In the genomic region with DNA sequence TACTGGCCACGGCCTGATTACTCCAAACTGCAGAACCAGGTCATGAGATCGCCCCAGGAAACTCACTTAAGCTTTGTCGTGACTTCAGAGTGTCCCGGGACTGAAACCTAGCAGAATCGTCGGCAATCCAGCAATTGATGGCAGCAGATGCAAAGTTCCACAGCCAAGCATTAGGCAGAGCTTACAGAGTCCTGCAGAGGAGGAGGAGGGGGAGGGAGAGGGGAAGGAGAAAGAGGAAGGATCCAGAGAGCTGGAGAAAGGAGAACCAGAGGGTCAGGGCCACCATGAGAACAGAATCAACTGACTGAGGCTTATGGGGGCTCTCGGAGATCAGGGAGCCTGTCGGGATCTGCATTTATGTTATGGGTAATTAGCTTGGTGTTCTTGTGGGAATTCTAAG, we compare ENCODE assay signal across 28 mouse cellular contexts. TPM values are rescaled to one million over a fixed set of nuclear protein-coding genes. Genes with fewer than 3 reads are reported as not detected.
DNase-seq lines count a peak whose midpoint lies in the region; ATAC-seq lines count a peak whose summit lies in the region.
"Had no signal": no experiment of that assay in that cellular context is flagged by ENCODE, and none has a peak within 500 bp of the region (broad histone marks: within the 10 kb centered on the region; RNA-seq: fewer than 3 reads in every experiment).

No protein-coding gene starts in this region.

- H3K4me2 ChIP-seq in liver, embryonic 12.5 days: no peak overlapping the region
- H3K4me2 ChIP-seq: embryonic facial prominence, embryonic 13.5 days; embryonic facial prominence, embryonic 15.5 days; forebrain, embryonic 12.5 days had no signal

- peaks cover 24% of the 10 kb centered on the region for H3K36me3 ChIP-seq in liver, embryonic 12.5 days
- H3K36me3 ChIP-seq: embryonic facial prominence, embryonic 13.5 days; embryonic facial prominence, embryonic 15.5 days; forebrain, embryonic 10.5 days; forebrain, embryonic 12.5 days had no signal

- ATAC-seq in granulocyte monocyte progenitor cell, adult 5-6 weeks (replicated peaks; ENCODE audit: poor library complexity, severe bottlenecking): peak; percentile 81
- ATAC-seq in liver, embryonic 12.5 days: no peak
- ATAC-seq: activated CD4-positive, CD25-positive, alpha-beta regulatory T cell, adult 4 months; CD4-positive, CD25-positive, alpha-beta regulatory T cell, adult 4 months; forebrain, embryonic 14.5 days; forebrain, embryonic 16.5 days; Patski had no signal

- WGBS in liver, embryonic 12.5 days (ENCODE audit: insufficient replicate concordance): 57% methylated on average over 8 of the region's 8 CpGs

- H3K4me1 ChIP-seq in liver, embryonic 12.5 days: no peaks in the 10 kb centered on the region
- H3K4me1 ChIP-seq: embryonic facial prominence, embryonic 13.5 days; embryonic facial prominence, embryonic 15.5 days; forebrain, embryonic 10.5 days; forebrain, embryonic 12.5 days had no signal

- H3K27ac ChIP-seq in liver, embryonic 12.5 days: no peak overlapping the region
- H3K27ac ChIP-seq: embryonic facial prominence, embryonic 13.5 days; embryonic facial prominence, embryonic 15.5 days; forebrain, embryonic 10.5 days; forebrain, embryonic 12.5 days had no signal

- no peak overlapping the region for H3K9ac ChIP-seq in liver, embryonic 12.5 days
- H3K9ac ChIP-seq: embryonic facial prominence, embryonic 13.5 days; embryonic facial prominence, embryonic 15.5 days; forebrain, embryonic 12.5 days had no signal

- H3K9me3 ChIP-seq in liver, embryonic 12.5 days (replicated peaks): no peaks in the 10 kb centered on the region
- H3K9me3 ChIP-seq: embryonic facial prominence, embryonic 13.5 days; embryonic facial prominence, embryonic 15.5 days; forebrain, embryonic 10.5 days; forebrain, embryonic 12.5 days; G1E had no signal

- H3K27me3 ChIP-seq in liver, embryonic 12.5 days (replicated peaks): no peaks in the 10 kb centered on the region
- H3K27me3 ChIP-seq: CH12.LX; embryonic facial prominence, embryonic 13.5 days; embryonic facial prominence, embryonic 15.5 days; forebrain, embryonic 12.5 days; Patski had no signal

- no peak overlapping the region for H3K4me3 ChIP-seq in liver, embryonic 12.5 days
- H3K4me3 ChIP-seq: embryonic facial prominence, embryonic 13.5 days; embryonic facial prominence, embryonic 15.5 days; erythroblast, embryonic 14.5 days; forebrain, embryonic 10.5 days; forebrain, embryonic 12.5 days had no signal

- DNase-seq in heart, adult 11 months: peak; percentile 80
- DNase-seq in heart, postnatal 4 days: no peak
- peak; percentile 12 for DNase-seq in skeletal muscle tissue, adult 2 months (ENCODE audit: low read depth, low spot score)
- no peak for DNase-seq in lung, postnatal 10 days
- DNase-seq: adrenal gland, adult 8-10 months; adrenal gland, postnatal 14 days; adrenal gland, postnatal 36 days; B cell, adult 2 months; cerebellum, adult 11 months; cerebellum, adult 18-20 months; cerebellum, adult 8-10 months; cerebellum, adult 9-11 months; cerebellum, postnatal 14 days; embryo, embryonic 11 days had no signal

RNA-seq across cellular contexts. Expression of gene Cir1, which starts 25.9 kb away (rescaled TPM):
- 10 to 100 TPM; 10.8 to 11.1 TPM for total RNA-seq in heart, postnatal 4 days (2021)
- total RNA-seq in granulocyte monocyte progenitor cell, adult 5-6 weeks (2014; fragmentation: Nextera tagmentation): 9.9 and 11.6 TPM in 2 replicates
- 14.0 and 14.1 TPM in 2 replicates for total RNA-seq in granulocyte monocyte progenitor cell, adult 5-6 weeks (2017)
- polyA plus RNA-seq in liver, embryonic 12.5 days (2016; fragmentation: Nextera tagmentation; extraction: Ambion mirVana): 17.4 and 19.1 TPM in 2 replicates

RNA-seq across cellular contexts. Expression of gene Scrn3, which starts 26.0 kb away (rescaled TPM):
- 10 to 100 TPM; 11.2 to 16.6 TPM for total RNA-seq in heart, postnatal 4 days (2021)
- total RNA-seq in granulocyte monocyte progenitor cell, adult 5-6 weeks (2014; fragmentation: Nextera tagmentation): 5.5 and 9.2 TPM in 2 replicates
- 9.0 and 9.6 TPM in 2 replicates for total RNA-seq in granulocyte monocyte progenitor cell, adult 5-6 weeks (2017)
- 27.1 and 28.3 TPM in 2 replicates for polyA plus RNA-seq in liver, embryonic 12.5 days (2016; fragmentation: Nextera tagmentation; extraction: Ambion mirVana)

RNA-seq across cellular contexts. Expression of gene Gpr155, which starts 48.0 kb away (rescaled TPM):
- 1 to 10 TPM; 7.6 TPM for total RNA-seq in heart, postnatal 4 days (2021)
- total RNA-seq in granulocyte monocyte progenitor cell, adult 5-6 weeks (2014; fragmentation: Nextera tagmentation): not detected in 2 replicates
- total RNA-seq in granulocyte monocyte progenitor cell, adult 5-6 weeks (2017): not detected in 2 replicates
- 8.7 and 9.2 TPM in 2 replicates for polyA plus RNA-seq in liver, embryonic 12.5 days (2016; fragmentation: Nextera tagmentation; extraction: Ambion mirVana)

Comparison
In these comparisons a context has a peak if more than half of its experiments do, and no peak if none do; other contexts are left out.
1. DNase-seq: peak in heart, adult 11 months (single experiment) and skeletal muscle tissue, adult 2 months (single experiment); none in heart, postnatal 4 days (single experiment) and lung, postnatal 10 days (single experiment).
2. RNA of gene Gpr155, which starts 48.0 kb away (total RNA-seq): 7.6 TPM in heart, postnatal 4 days; not detected in granulocyte monocyte progenitor cell, adult 5-6 weeks; every median in the first group is over 4 times any median in the second.